Mouse (Mus musculus): ENCODE data around the gene Fkbp15. TPM values are rescaled to one million over a fixed set of nuclear protein-coding genes. Genes with fewer than 3 reads are reported as not detected.

Fkbp15 gene
- polyA plus RNA-seq, 1 experiment from 2014 or later: 24.0 TPM

DNA sequence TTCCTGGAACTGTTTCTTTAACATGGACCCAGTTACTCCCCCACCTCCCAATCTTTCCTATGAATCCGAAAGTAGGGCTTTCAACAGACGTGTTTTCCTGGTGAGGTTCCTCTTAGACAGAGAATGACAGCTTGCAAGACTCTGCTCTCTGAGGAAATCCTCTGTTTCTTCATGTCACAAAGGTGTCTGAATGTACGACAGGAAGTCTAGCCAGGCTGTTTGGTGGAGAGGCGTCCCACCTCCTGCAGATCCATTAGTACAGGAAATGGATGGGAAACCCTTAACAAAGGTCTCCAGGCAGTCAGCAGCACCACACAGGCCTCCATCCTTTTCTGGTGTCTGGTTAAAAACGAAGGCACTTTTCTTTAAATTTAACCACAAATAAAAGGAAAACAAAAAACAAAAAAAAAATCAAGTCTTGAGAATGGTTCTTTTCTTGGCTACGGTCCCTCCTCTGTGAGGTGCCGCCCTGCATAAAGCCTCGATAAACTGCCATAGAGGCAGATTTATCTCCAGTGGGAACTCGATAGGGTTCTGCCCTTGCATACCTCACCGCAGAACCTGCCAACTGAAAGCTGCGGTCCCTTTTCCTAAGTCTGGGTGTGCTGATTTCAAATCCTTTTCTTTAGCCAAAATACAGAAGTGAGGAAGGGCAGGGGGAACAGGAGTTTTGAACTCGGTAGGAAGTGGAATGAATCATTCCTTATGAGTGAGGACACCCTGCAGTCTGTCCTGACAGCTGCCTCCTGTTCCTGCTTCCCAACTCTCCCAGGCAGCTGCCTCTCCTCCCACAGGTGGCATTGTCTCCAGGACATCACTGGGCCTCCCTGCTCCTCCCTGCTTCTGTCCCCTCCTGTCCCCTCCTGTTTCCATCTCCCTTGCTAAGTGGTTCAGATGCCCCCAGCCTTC lies 73.1 kb downstream of the Fkbp15 start:
- Histone ChIP-seq H3K4me2 (replicated peaks) (peak overlapping the region; percentile 64), H3K36me3 (0 out of 2 replicates have a peak, but pooled peaks cover 2% of the 10 kb centered on the region), H3K4me3 (replicated peaks) (peak overlapping the region; percentile 67), H3K9ac (replicated peaks) (peak overlapping the region; percentile 67), H3K27me3 (no peaks in the 10 kb centered on the region), H3K4me1 (replicated peaks) (peaks cover 16% of the 10 kb centered on the region), H3K27ac (peak overlapping the region; percentile 53; the same call in 1 of the 2 replicates), H3K9me3 (no peaks in the 10 kb centered on the region)
- no peak for ATAC-seq
- 16% methylated on average over 12 of the region's 12 CpGs for WGBS

DNA sequence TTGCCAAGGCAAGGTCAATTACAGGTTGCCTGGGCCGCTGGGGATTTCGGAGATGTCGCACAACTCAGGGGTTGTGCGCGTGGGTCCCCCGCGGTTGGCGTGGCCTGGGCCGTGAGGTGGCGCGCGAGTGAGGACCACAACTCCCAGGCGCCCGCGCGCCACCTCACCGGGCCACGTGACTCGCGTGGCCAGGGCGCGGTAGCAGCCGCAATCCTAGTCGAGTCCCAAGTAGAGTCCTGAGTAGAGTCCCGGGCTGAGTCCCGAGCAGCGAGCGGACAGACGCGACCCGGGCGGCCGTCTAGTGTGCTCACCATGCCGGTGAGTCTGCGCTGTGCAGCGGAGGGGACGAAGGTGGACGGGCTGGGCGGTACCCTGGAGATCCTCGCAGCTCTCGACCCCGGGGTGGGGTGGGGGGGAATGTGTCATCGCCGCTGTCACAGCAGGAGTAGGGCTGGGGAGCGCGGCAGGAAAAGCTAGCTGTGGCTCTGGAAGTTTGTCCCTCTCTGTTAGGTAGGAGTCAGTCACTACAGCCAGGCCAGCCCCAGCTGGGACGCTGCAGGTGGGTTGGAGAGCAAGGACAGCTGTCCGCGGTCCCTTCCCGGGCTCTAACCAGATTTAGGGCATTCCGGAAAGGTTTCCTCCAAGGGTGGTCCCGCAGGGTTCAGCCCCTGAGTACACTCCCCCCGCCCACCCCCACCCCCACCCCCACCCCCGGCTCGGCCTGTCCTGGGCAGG lies 73.9 kb downstream of the Fkbp15 start:
- H3K4me3 ChIP-seq (replicated peaks): peak overlapping the region; percentile 67
- under 1% methylated on average over 55 of the region's 55 CpGs for WGBS
- H3K36me3 ChIP-seq: 0 out of 2 replicates have a peak, but pooled peaks cover 2% of the 10 kb centered on the region
- H3K27ac ChIP-seq: 0 out of 2 replicates have a peak overlapping the region, but pooled peaks have one; percentile 14
- ATAC-seq: peak; percentile 96
- H3K9ac ChIP-seq (replicated peaks): peak overlapping the region; percentile 67
- no peaks in the 10 kb centered on the region for H3K27me3 ChIP-seq
- H3K4me2 ChIP-seq (replicated peaks): peak overlapping the region; percentile 64
- H3K9me3 ChIP-seq: no peaks in the 10 kb centered on the region
- H3K4me1 ChIP-seq (replicated peaks): peaks cover 13% of the 10 kb centered on the region

DNA sequence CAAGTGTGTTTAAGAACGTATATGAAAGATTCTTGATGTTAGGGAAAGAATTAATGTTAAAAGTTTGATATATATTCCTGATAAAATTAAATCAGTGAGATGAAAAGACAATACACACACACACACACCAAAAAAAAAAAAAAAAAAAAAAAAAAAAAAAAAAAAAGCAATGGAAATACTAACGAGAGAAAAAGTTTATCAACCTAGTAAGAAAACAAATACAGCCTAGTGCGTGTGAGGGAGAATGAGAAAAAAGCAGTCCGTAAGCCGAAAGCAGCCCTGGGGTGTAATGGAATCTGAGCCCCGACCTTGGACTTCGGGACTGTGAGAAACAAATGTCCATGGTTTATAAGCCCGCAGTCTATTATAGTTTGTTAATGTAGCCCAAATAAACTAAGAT lies 74.8 kb downstream of the Fkbp15 start:
- H3K27me3 ChIP-seq: no peaks in the 10 kb centered on the region
- ATAC-seq: no peak
- H3K36me3 ChIP-seq: 0 out of 2 replicates have a peak, but pooled peaks cover 2% of the 10 kb centered on the region
- peaks cover 13% of the 10 kb centered on the region for H3K4me1 ChIP-seq (replicated peaks)
- H3K4me2 ChIP-seq (replicated peaks): peak overlapping the region; percentile 64; the same call in 1 of the 2 replicates
- H3K9me3 ChIP-seq: no peaks in the 10 kb centered on the region
- no peak overlapping the region for H3K9ac ChIP-seq (replicated peaks)
- no peak overlapping the region for H3K4me3 ChIP-seq (replicated peaks)
- 81% methylated on average over 8 of the region's 8 CpGs for WGBS
- H3K27ac ChIP-seq: no peak overlapping the region

DNA sequence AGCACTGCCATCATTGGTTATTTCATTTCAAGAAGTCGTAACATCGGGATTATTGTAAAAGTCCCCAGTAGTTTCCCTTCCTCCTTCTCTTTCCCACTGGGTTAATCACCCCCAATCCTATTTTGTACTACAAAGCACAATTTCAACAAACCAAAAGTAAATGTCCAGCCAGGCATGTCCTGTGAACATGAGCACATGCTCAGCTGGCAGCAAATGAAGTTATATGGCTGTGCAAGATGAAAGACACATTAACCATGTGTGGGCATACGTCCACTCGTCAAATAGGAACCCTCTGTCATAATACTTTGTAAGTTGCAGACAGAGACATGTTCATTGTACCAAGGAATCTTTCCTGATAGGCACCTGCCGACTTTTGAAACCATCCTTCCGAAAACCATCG lies 77.4 kb downstream of the Fkbp15 start:
- ATAC-seq: no peak
- WGBS: 81% methylated on average over 7 of the region's 7 CpGs
- no peaks in the 10 kb centered on the region for H3K27me3 ChIP-seq
- no peaks in the 10 kb centered on the region for H3K36me3 ChIP-seq
- no peak overlapping the region for H3K4me3 ChIP-seq (replicated peaks)
- no peak overlapping the region for H3K4me2 ChIP-seq (replicated peaks)
- H3K27ac ChIP-seq: no peak overlapping the region
- peaks cover 12% of the 10 kb centered on the region for H3K4me1 ChIP-seq (replicated peaks)
- no peak overlapping the region for H3K9ac ChIP-seq (replicated peaks)
- H3K9me3 ChIP-seq: no peaks in the 10 kb centered on the region

DNA sequence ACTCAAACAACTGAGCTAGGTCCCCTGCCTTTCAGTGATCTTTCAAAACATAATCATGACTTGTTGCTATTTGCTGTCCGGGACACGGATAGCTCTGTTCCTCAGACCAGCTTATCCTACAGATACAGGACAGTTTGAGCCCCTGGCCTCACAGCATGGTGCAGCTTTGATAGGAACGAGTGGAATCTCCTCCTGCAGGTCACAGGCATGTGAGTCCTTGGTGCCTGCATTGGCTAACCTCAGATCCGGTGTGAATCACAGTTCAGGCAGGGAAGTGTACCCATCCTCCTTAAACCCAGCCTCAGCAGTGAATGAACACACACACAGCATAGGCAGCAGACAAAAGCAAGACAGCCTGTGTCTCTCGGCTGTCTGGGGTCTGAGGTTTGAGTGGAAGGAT lies 79.0 kb downstream of the Fkbp15 start:
- WGBS: 54% methylated on average over 5 of the region's 5 CpGs
- Histone ChIP-seq H3K36me3 (no peaks in the 10 kb centered on the region), H3K4me2 (replicated peaks) (no peak overlapping the region), H3K27ac (no peak overlapping the region), H3K4me1 (replicated peaks) (no peaks in the 10 kb centered on the region), H3K4me3 (replicated peaks) (no peak overlapping the region), H3K9ac (replicated peaks) (no peak overlapping the region), H3K9me3 (no peaks in the 10 kb centered on the region), H3K27me3 (no peaks in the 10 kb centered on the region)
- ATAC-seq: no peak

DNA sequence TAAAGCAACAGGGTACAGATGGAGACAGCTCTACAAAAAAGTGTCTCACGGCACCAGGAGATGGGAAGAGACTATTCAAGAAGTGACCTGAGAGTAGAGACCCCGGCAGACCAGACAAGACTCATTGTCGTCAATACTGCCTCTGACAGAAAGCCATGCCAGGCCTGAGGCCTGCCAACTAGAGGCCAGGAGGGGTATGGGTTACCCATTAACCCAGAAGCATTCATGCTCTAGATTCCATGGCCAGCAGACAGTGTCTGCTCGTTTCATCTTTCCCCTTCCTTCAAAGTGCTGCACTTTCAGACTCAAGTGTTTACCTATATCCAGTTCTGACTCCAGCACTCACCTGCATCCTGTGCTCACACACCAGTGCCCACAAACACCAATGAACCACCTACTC lies 82.3 kb downstream of the Fkbp15 start:
- WGBS: 77% methylated on average over 4 of the region's 4 CpGs
- Histone ChIP-seq H3K27me3 (no peaks in the 10 kb centered on the region), H3K4me3 (replicated peaks) (no peak overlapping the region), H3K9me3 (no peaks in the 10 kb centered on the region), H3K4me1 (replicated peaks) (peaks cover 10% of the 10 kb centered on the region; the same call in 1 of the 2 replicates), H3K4me2 (replicated peaks) (no peak overlapping the region), H3K27ac (no peak overlapping the region), H3K9ac (replicated peaks) (no peak overlapping the region), H3K36me3 (no peaks in the 10 kb centered on the region)
- ATAC-seq: no peak

DNA sequence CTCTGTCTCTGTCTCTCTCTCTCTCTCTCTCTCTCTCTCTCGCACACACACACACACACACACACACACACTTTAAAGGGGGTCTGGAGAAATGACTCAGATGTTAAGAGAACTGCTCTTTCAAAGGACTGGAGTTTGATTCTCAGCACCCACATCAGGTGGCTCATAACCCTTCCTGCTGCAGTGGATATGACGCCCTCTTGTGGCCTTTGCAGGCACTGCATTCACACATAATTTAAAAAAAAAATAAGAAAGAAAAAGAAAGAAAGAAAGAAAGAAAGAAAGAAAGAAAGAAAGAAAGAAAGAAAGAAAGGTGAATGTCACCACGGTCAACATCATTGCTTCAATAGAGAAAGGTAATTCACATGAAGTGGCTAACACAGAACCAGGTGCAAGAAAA lies 83.1 kb downstream of the Fkbp15 start:
- peaks cover 10% of the 10 kb centered on the region; the same call in 1 of the 2 replicates for H3K4me1 ChIP-seq (replicated peaks)
- no peaks in the 10 kb centered on the region for H3K36me3 ChIP-seq
- no peak for ATAC-seq
- H3K27ac ChIP-seq: no peak overlapping the region
- no peaks in the 10 kb centered on the region for H3K9me3 ChIP-seq
- no peaks in the 10 kb centered on the region for H3K27me3 ChIP-seq
- no peak overlapping the region for H3K4me2 ChIP-seq (replicated peaks)
- no peak overlapping the region for H3K4me3 ChIP-seq (replicated peaks)
- H3K9ac ChIP-seq (replicated peaks): no peak overlapping the region
- 77% methylated on average over 3 of the region's 3 CpGs for WGBS

DNA sequence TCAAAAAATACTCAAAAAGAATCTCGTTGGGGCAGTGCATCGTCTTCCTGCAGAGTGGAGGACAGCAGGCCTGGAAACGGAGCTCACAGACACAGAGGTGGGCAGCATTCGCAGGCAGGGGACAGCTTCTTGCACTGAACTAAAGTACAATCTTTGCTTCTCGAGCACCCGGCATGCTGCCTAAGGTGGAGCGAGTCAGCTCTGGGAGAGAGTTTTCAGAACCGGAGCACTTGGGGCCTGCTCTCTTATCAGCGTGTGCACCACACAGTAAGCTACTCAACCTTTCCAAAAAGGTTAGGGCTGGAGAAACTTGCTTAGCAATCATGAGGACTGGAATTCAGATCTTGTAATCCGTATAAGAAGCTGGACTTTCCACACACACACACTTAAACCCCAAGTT lies 83.7 kb downstream of the Fkbp15 start:
- no peak for ATAC-seq
- H3K36me3 ChIP-seq: no peaks in the 10 kb centered on the region
- H3K4me3 ChIP-seq (replicated peaks): no peak overlapping the region
- no peak overlapping the region for H3K27ac ChIP-seq
- peaks cover 10% of the 10 kb centered on the region; the same call in 1 of the 2 replicates for H3K4me1 ChIP-seq (replicated peaks)
- H3K4me2 ChIP-seq (replicated peaks): no peak overlapping the region
- no peaks in the 10 kb centered on the region for H3K9me3 ChIP-seq
- 88% methylated on average over 10 of the region's 10 CpGs for WGBS
- no peaks in the 10 kb centered on the region for H3K27me3 ChIP-seq
- H3K9ac ChIP-seq (replicated peaks): no peak overlapping the region

DNA sequence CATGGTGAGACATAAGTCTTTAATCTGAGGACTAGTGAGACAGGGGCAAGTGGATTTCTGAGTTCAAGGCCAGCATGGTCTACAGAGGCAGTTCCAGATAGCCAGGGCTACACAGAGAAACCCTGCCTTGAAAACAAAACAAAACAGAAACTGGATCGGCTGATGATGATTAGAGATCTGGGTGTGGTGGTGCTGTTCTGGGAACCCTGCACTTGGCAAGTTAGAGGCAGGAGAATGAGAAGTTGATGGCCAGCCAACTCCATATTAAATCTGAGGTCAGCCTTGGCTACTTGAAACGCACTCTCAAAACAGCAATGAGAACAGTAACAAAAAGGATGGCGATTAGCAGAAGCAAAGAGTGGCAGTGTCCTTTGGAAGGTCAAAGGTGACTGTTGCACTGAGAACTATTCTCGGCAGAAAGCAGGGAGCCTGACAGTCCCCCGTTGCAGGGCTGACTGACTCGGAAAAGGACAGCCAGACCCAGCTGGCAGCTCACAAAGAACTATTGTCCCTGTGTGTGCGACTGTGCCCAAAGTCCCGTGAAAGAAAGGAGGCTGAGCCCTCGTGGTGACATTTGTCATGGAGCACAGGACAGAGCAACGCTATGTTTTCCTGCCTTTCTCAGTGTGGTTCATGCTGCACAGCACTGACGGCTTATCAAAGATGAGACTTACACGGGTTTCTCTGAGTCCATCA lies 85.4 kb downstream of the Fkbp15 start:
- Histone ChIP-seq H3K4me2 (replicated peaks) (0 out of 2 replicates have a peak overlapping the region, but pooled peaks have one; percentile 1), H3K4me1 (replicated peaks) (peaks cover 10% of the 10 kb centered on the region; the same call in 1 of the 2 replicates), H3K27ac (no peak overlapping the region), H3K36me3 (no peaks in the 10 kb centered on the region), H3K9me3 (no peaks in the 10 kb centered on the region), H3K9ac (replicated peaks) (0 out of 2 replicates have a peak overlapping the region, but pooled peaks have one; percentile 1), H3K27me3 (no peaks in the 10 kb centered on the region), H3K4me3 (replicated peaks) (no peak overlapping the region)
- 2% methylated on average over 12 of the region's 12 CpGs for WGBS
- ATAC-seq: peak; percentile 81

DNA sequence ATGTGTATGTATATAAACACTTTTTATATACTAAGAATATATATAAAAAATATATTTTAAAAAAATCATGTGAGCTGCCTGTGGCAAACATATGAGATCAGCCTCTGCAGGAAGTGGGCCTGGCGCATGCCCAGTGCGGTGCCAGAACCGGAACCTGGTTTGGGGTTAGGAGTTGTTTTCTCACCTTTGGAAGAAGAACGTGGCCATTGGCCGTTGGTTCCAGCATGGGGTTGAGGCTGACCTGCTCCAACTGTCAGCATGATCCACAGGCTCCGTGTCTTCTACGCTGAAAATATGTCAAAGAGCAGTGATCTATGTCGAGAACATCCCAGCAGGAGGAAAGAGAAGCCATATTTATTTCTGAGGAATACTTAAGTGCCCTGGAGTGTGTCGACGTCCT lies 86.4 kb downstream of the Fkbp15 start:
- peaks cover 10% of the 10 kb centered on the region; the same call in 1 of the 2 replicates for H3K4me1 ChIP-seq (replicated peaks)
- ATAC-seq: no peak
- WGBS: 95% methylated on average over 10 of the region's 10 CpGs

DNA sequence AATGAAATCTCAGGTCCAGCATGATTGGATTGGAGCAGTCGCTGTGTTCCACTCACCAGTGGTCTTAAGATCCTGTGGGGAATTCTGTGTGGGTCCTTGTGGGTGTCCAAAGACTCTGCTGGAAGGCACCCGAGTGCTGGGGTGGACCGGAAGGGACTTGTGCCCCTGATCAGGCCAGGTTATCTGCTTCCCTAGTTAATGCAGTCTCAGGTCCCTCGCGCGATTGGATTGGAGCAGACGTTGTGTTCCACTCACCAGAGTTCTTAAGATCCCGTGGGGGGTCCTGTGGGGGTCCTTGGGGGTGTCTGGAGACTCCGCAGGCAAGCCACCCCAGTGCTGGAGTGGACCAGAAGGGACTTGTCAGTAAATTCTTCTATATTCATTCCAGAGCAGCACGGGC lies 87.7 kb downstream of the Fkbp15 start:
- Histone ChIP-seq H3K4me3 (replicated peaks) (no peak overlapping the region), H3K36me3 (no peaks in the 10 kb centered on the region), H3K27me3 (no peaks in the 10 kb centered on the region), H3K9me3 (no peaks in the 10 kb centered on the region), H3K4me2 (replicated peaks) (no peak overlapping the region), H3K27ac (no peak overlapping the region), H3K4me1 (replicated peaks) (peaks cover 10% of the 10 kb centered on the region; the same call in 1 of the 2 replicates), H3K9ac (replicated peaks) (no peak overlapping the region)
- WGBS: 90% methylated on average over 10 of the region's 10 CpGs
- ATAC-seq: no peak

More for the DNA sequence above, 86.4 kb downstream of the Fkbp15 start:
- Histone ChIP-seq H3K27me3 (no peaks in the 10 kb centered on the region), H3K4me3 (replicated peaks) (no peak overlapping the region), H3K9me3 (no peaks in the 10 kb centered on the region), H3K9ac (replicated peaks) (no peak overlapping the region), H3K27ac (no peak overlapping the region), H3K4me2 (replicated peaks) (no peak overlapping the region), H3K36me3 (no peaks in the 10 kb centered on the region)
